Mouse (Mus musculus) embryonic facial prominence, embryonic 14.5 days (tissue): ENCODE data around the gene Fgf7. TPM values are rescaled to one million over a fixed set of nuclear protein-coding genes. Genes with fewer than 3 reads are reported as not detected.
A peak's percentile ranks its signal among the peaks of the same experiment; 100 is the strongest.

Experiments used
- ATAC-seq: fragments of 200-750 bp; cut with Nextera tagmentation; 2 replicates; pipeline ENCODE4 v1.8.0; 2017; ENCODE audit warnings: low read depth, moderate number of reproducible peaks, moderate TSS enrichment
- DNase-seq: peaks from one replicate; pipeline ENCODE4 v3.0.0-alpha.2; 2015; ENCODE audit warnings: low spot score
- H3K27ac ChIP-seq: fragments of 300-500 bp; sonication (generic); replicated peaks from 2 replicates; pipeline ENCODE4 v1.5.1; 2014; ENCODE audit warnings: low read depth, mild to moderate bottlenecking, low read length, moderate library complexity
- H3K27me3 ChIP-seq: fragments of 300-500 bp; sonication (generic); replicated peaks from 2 replicates; pipeline ENCODE4 v1.6.1; 2014; ENCODE audit warnings: low read length; ENCODE audit not compliant: control insufficient read depth, insufficient read depth
- H3K36me3 ChIP-seq: fragments of 300-500 bp; sonication (generic); 2 replicates; pipeline ENCODE4 v1.6.1; 2014; ENCODE audit warnings: low read length, mixed read lengths; ENCODE audit not compliant: control insufficient read depth, insufficient read depth
- H3K4me1 ChIP-seq: fragments of 300-500 bp; sonication (generic); 2 replicates; pipeline ENCODE4 v1.6.1; 2014; ENCODE audit warnings: antibody characterized with exemption, low read length; ENCODE audit not compliant: control insufficient read depth, insufficient read depth
- H3K4me2 ChIP-seq: fragments of 300-500 bp; sonication (generic); 2 replicates; pipeline ENCODE4 v1.6.1; 2014; ENCODE audit warnings: low read depth, mild to moderate bottlenecking, low read length, moderate library complexity, mixed read lengths
- H3K4me3 ChIP-seq: fragments of 300-500 bp; sonication (generic); 2 replicates; pipeline ENCODE4 v1.5.1; 2014; ENCODE audit warnings: low read depth, mild to moderate bottlenecking, low read length
- H3K9ac ChIP-seq: fragments of 300-500 bp; sonication (generic); 2 replicates; pipeline ENCODE4 v1.6.1; 2014; ENCODE audit warnings: low read depth, mild to moderate bottlenecking, low read length, moderate library complexity, mixed read lengths
- H3K9me3 ChIP-seq: fragments of 300-500 bp; sonication (generic); 2 replicates; pipeline ENCODE4 v1.6.1; 2016; ENCODE audit warnings: low read length; ENCODE audit not compliant: control insufficient read depth
- WGBS: fragments of 180-500 bp; shearing (Covaris S2); extraction: QIAGEN DNeasy Blood & Tissue Kit; methylation state at CpG from one replicate; pipeline ENCODE4 v1.1.7; 2014; 5-methylcytosine and 5-hydroxymethylcytosine counted together
- polyA plus RNA-seq: library from polyadenylated mRNA; unstranded; fragments of >200 nt; fragmentation: Nextera tagmentation; extraction: Ambion mirVana; gene quantifications from 2 replicates; pipeline ENCODE4 v1.2.1, GENCODE M21; 2014

The Fgf7 gene
- polyA plus RNA-seq, 1 experiment from 2014 or later = 16.1 TPM

- no peak overlapping the region for H3K9ac ChIP-seq
- no peaks in the 10 kb centered on the region for H3K36me3 ChIP-seq
- no peak overlapping the region for H3K4me3 ChIP-seq
- WGBS = 73% methylated on average over 8 of the region's 8 CpGs
- peak; percentile 49 for DNase-seq
- H3K27ac ChIP-seq = no peak overlapping the region
- no peaks in the 10 kb centered on the region for H3K9me3 ChIP-seq
- H3K4me2 ChIP-seq = no peak overlapping the region
- ATAC-seq = peak; percentile 42; the same call in 1 of the 2 replicates
- peaks cover 20% of the 10 kb centered on the region for H3K4me1 ChIP-seq
- no peaks in the 10 kb centered on the region for H3K27me3 ChIP-seq
Observed at GRCm38 (mm10) chr2:126033114-126033972, 1.1 kb upstream of the Fgf7 start.

GRCm38 (mm10) chr2:126035013-126035770, 734 bp downstream of the Fgf7 start:
- peaks cover 25% of the 10 kb centered on the region for H3K4me1 ChIP-seq

GRCm38 (mm10) chr2:126036121-126036520, 1.7 kb downstream of the Fgf7 start:
- ATAC-seq (no peak), DNase-seq (no peak)
- Histone ChIP-seq H3K36me3 (no peaks in the 10 kb centered on the region), H3K4me3 (peak overlapping the region; percentile 37), H3K27me3 (no peaks in the 10 kb centered on the region), H3K4me1 (peaks cover 29% of the 10 kb centered on the region), H3K9ac (peak overlapping the region; percentile 46), H3K27ac (no peak overlapping the region), H3K9me3 (no peaks in the 10 kb centered on the region), H3K4me2 (peak overlapping the region; percentile 43)
- 84% methylated on average over 4 of the region's 4 CpGs for WGBS

More at GRCm38 (mm10) chr2:126035013-126035770, 734 bp downstream of the Fgf7 start:
- peak overlapping the region; percentile 37 for H3K4me3 ChIP-seq
- no peak for DNase-seq
- no peak for ATAC-seq
- H3K9me3 ChIP-seq = no peaks in the 10 kb centered on the region
- H3K9ac ChIP-seq = peak overlapping the region; percentile 46
- no peaks in the 10 kb centered on the region for H3K27me3 ChIP-seq
- H3K27ac ChIP-seq = peak overlapping the region; percentile 79
- peak overlapping the region; percentile 43 for H3K4me2 ChIP-seq
- 64% methylated on average over 15 of the region's 15 CpGs for WGBS
- H3K36me3 ChIP-seq = no peaks in the 10 kb centered on the region

- H3K36me3 ChIP-seq = no peaks in the 10 kb centered on the region
- no peaks in the 10 kb centered on the region for H3K27me3 ChIP-seq
- WGBS = 61% methylated on average over 7 of the region's 7 CpGs
- DNase-seq (no peak), ATAC-seq (no peak)
- no peaks in the 10 kb centered on the region for H3K9me3 ChIP-seq
- H3K4me1 ChIP-seq = peaks cover 23% of the 10 kb centered on the region
- no peak overlapping the region for H3K27ac ChIP-seq
- H3K9ac ChIP-seq = no peak overlapping the region
- H3K4me3 ChIP-seq = peak overlapping the region; percentile 10
- H3K4me2 ChIP-seq = peak overlapping the region; percentile 43
Observed at GRCm38 (mm10) chr2:126038221-126039000, 4.0 kb downstream of the Fgf7 start.

GRCm38 (mm10) chr2:126039414-126039891, 5.0 kb downstream of the Fgf7 start:
- no peak for DNase-seq
- no peak overlapping the region for H3K4me3 ChIP-seq
- ATAC-seq = no peak
- H3K4me2 ChIP-seq = peak overlapping the region; percentile 43; the same call in 1 of the 2 replicates
- H3K27me3 ChIP-seq = no peaks in the 10 kb centered on the region
- 58% methylated on average over 4 of the region's 4 CpGs for WGBS
- H3K9ac ChIP-seq = no peak overlapping the region
- H3K4me1 ChIP-seq = peaks cover 19% of the 10 kb centered on the region
- no peaks in the 10 kb centered on the region for H3K9me3 ChIP-seq
- no peaks in the 10 kb centered on the region for H3K36me3 ChIP-seq
- H3K27ac ChIP-seq = no peak overlapping the region

GRCm38 (mm10) chr2:126040651-126041050, 6.2 kb downstream of the Fgf7 start:
- H3K4me1 ChIP-seq = peaks cover 14% of the 10 kb centered on the region
- no peaks in the 10 kb centered on the region for H3K9me3 ChIP-seq
- no peaks in the 10 kb centered on the region for H3K36me3 ChIP-seq
- 89% methylated on average over 2 of the region's 2 CpGs for WGBS
- H3K27me3 ChIP-seq = no peaks in the 10 kb centered on the region
- H3K4me3 ChIP-seq = no peak overlapping the region
- ATAC-seq (no peak), DNase-seq (no peak)
- no peak overlapping the region for H3K4me2 ChIP-seq
- no peak overlapping the region for H3K27ac ChIP-seq
- H3K9ac ChIP-seq = no peak overlapping the region

- whole genome bisulfite sequencing = 83% methylated on average over 6 of the region's 6 CpGs
- Histone ChIP-seq H3K4me1 (peaks cover 14% of the 10 kb centered on the region), H3K9me3 (no peaks in the 10 kb centered on the region), H3K9ac (no peak overlapping the region), H3K27ac (no peak overlapping the region), H3K4me3 (no peak overlapping the region), H3K27me3 (no peaks in the 10 kb centered on the region), H3K36me3 (no peaks in the 10 kb centered on the region), H3K4me2 (no peak overlapping the region)
- ATAC-seq (0 out of 2 replicates have a peak, but pooled peaks have one; percentile 50), DNase-seq (no peak)
Observed at GRCm38 (mm10) chr2:126041237-126041636, 6.8 kb downstream of the Fgf7 start.

- ATAC-seq = no peak
- 46% methylated on average over 3 of the region's 3 CpGs for WGBS
- no peak for DNase-seq
- H3K27me3 ChIP-seq = no peaks in the 10 kb centered on the region
- H3K9ac ChIP-seq = no peak overlapping the region
- peaks cover 14% of the 10 kb centered on the region for H3K4me1 ChIP-seq
- no peak overlapping the region for H3K4me3 ChIP-seq
- no peak overlapping the region for H3K27ac ChIP-seq
- H3K9me3 ChIP-seq = no peaks in the 10 kb centered on the region
- H3K4me2 ChIP-seq = no peak overlapping the region
- H3K36me3 ChIP-seq = no peaks in the 10 kb centered on the region
Observed at GRCm38 (mm10) chr2:126042674-126043073, 8.2 kb downstream of the Fgf7 start.
